Mouse (Mus musculus) hindbrain, embryonic 12.5 days (tissue): Measurements from ENCODE around the gene Det1. TPM values are rescaled to one million over a fixed set of nuclear protein-coding genes. Genes with fewer than 3 reads are reported as not detected.
A peak's percentile ranks its signal among the peaks of the same experiment; 100 is the strongest.

Experiments used
- ATAC-seq: fragments of 200-750 bp; cut with Nextera tagmentation; 2 replicates; pipeline ENCODE4 v1.8.0; 2017; ENCODE audit warnings: moderate TSS enrichment; ENCODE audit not compliant: low FRiP score
- H3K27ac ChIP-seq: fragments of 300-500 bp; sonication (generic); 2 replicates; pipeline ENCODE4 v1.5.1; 2016; ENCODE audit warnings: mild to moderate bottlenecking
- H3K27me3 ChIP-seq: fragments of 300-500 bp; sonication (generic); 2 replicates; pipeline ENCODE4 v1.6.1; 2016; ENCODE audit warnings: mild to moderate bottlenecking
- H3K36me3 ChIP-seq: fragments of 300-500 bp; sonication (generic); 2 replicates; pipeline ENCODE4 v1.6.1; 2016; ENCODE audit warnings: mild to moderate bottlenecking
- H3K4me1 ChIP-seq: fragments of 300-500 bp; sonication (generic); 2 replicates; pipeline ENCODE4 v1.6.1; 2016
- H3K4me2 ChIP-seq: fragments of 300-500 bp; sonication (generic); replicated peaks from 2 replicates; pipeline ENCODE4 v1.6.1; 2016; ENCODE audit warnings: mild to moderate bottlenecking
- H3K4me3 ChIP-seq: fragments of 300-500 bp; sonication (generic); 2 replicates; pipeline ENCODE4 v1.5.1; 2016; ENCODE audit warnings: mild to moderate bottlenecking
- H3K9ac ChIP-seq: fragments of 300-500 bp; sonication (generic); 2 replicates; pipeline ENCODE4 v1.6.1; 2016; ENCODE audit warnings: mild to moderate bottlenecking, moderate library complexity
- H3K9me3 ChIP-seq: fragments of 300-500 bp; sonication (generic); replicated peaks from 2 replicates; pipeline ENCODE4 v1.6.1; 2016; ENCODE audit warnings: mild to moderate bottlenecking
- WGBS: fragments of 180-500 bp; shearing (Covaris S2); methylation state at CpG from one replicate; pipeline ENCODE4 v1.1.7; 2016; 5-methylcytosine and 5-hydroxymethylcytosine counted together
- polyA plus RNA-seq: library from polyadenylated mRNA; unstranded; fragments of >200 nt; fragmentation: Nextera tagmentation; extraction: Ambion mirVana; gene quantifications from 2 replicates; pipeline ENCODE4 v1.2.1, GENCODE M21; 2016

The Det1 gene
- polyA plus RNA-seq, result 19.8 and 21.6 TPM in 2 replicates

GRCm38 (mm10) chr7:78846737-78847434, at the start of gene Det1:
TSS of gene Det1 (minus strand) at chr7:78847263.
- peak within 1 kb of the TSS; percentile 85 for H3K9ac ChIP-seq
- H3K27me3 ChIP-seq, result no peaks in the 10 kb centered on the region
- peak within 1 kb of the TSS; percentile 71 for H3K27ac ChIP-seq
- H3K4me1 ChIP-seq, result peaks cover 11% of the 10 kb centered on the region
- peak; percentile 92 for ATAC-seq
- peak within 1 kb of the TSS; percentile 67 for H3K4me2 ChIP-seq
- H3K4me3 ChIP-seq, result peak within 1 kb of the TSS; percentile 76
- H3K9me3 ChIP-seq, result no peaks in the 10 kb centered on the region
- WGBS, result under 1% methylated on average over 54 of the region's 54 CpGs
- H3K36me3 ChIP-seq, result peaks cover 21% of the 10 kb centered on the region

DNA sequence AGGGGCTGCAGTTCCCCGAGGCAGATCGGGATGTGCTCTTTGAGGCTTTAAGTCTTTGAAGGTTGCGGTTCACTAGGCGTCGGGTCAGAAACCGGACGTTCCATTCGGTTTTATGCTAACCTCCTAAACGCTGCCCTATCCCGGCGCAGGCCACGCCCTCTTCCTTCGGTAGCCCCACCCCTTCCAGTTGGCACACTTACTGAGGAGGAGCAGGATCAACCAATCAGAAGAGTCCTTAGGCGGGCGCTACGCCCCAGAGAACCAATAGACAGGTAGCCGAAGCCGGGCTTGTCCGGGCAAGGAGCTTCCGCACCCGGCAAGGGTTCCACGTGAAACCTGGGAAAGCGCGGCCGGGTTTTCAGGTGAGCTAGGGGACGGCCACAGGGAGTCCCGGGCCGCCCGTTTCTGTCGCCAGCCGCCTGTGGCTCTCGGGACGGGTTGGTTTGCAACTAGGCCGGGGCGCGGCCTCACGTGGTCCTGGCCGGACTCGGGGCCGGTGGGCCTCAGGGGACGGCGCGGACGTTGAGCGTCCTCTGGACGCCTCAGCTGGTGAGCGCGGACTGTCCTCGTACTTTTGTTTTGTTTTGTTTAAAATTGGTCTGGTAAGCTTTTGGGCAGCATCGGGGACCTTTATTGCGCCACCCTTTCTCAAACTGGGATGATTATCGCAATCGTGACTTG, 48.7 kb upstream of the Det1 start, which contains the start of gene Aen:
TSS of gene Aen (plus strand) at position 202 of the 681 bp plus-strand sequence.
- H3K36me3 ChIP-seq, result no peaks in the 10 kb centered on the region
- peak within 1 kb of the TSS; percentile 92 for H3K4me2 ChIP-seq
- WGBS, result under 1% methylated on average over 50 of the region's 53 CpGs
- H3K27me3 ChIP-seq, result peaks cover 3% of the 10 kb centered on the region; the same call in 1 of the 2 replicates
- H3K9me3 ChIP-seq, result no peaks in the 10 kb centered on the region
- H3K27ac ChIP-seq, result no peak within 1 kb of the TSS
- peaks cover 17% of the 10 kb centered on the region for H3K4me1 ChIP-seq
- peak within 1 kb of the TSS; percentile 90 for H3K4me3 ChIP-seq
- peak within 1 kb of the TSS; percentile 72 for H3K9ac ChIP-seq
- peak; percentile 98 for ATAC-seq

- no peak for ATAC-seq
These were observed 48.1 kb upstream of the Det1 start for GRCm38 (mm10) chr7:78895021-78895652.

DNA sequence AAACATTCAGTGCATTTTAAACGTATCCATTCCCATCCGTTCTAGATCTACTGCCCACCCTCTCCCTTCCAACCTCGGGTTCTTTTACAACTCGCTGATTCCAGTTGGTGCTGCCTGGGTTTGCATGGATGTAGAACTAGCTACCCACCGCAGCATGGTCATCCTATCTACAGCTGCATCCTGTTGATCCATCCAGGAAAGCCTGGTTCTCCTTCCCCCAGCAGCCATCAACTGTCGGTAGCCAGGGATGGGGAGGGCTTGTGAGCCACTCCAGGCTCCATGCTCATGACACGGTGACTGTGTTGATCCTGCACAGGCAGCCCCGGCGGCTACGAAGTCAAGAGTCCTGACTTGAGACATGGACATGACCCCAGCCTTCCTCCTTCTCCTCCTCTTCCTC, 46.9 kb upstream of the Det1 start:
- Histone ChIP-seq H3K27me3 (peaks cover 16% of the 10 kb centered on the region), H3K9me3 (no peaks in the 10 kb centered on the region), H3K4me3 (no peak overlapping the region), H3K36me3 (no peaks in the 10 kb centered on the region), H3K4me1 (peaks cover 17% of the 10 kb centered on the region), H3K27ac (no peak overlapping the region), H3K9ac (no peak overlapping the region), H3K4me2 (no peak overlapping the region)
- 87% methylated on average over 10 of the region's 10 CpGs for WGBS
- ATAC-seq, result no peak

More at GRCm38 (mm10) chr7:78895021-78895652, 48.1 kb upstream of the Det1 start:
- peak overlapping the region; percentile 92 for H3K4me2 ChIP-seq
- peak overlapping the region; percentile 51; the same call in 1 of the 2 replicates for H3K9ac ChIP-seq
- H3K36me3 ChIP-seq, result no peaks in the 10 kb centered on the region
- H3K9me3 ChIP-seq, result no peaks in the 10 kb centered on the region
- WGBS, result 56% methylated on average over 13 of the region's 13 CpGs
- H3K27ac ChIP-seq, result no peak overlapping the region
- peak overlapping the region; percentile 90 for H3K4me3 ChIP-seq
- peaks cover 17% of the 10 kb centered on the region for H3K4me1 ChIP-seq
- H3K27me3 ChIP-seq, result peaks cover 4% of the 10 kb centered on the region; the same call in 1 of the 2 replicates

DNA sequence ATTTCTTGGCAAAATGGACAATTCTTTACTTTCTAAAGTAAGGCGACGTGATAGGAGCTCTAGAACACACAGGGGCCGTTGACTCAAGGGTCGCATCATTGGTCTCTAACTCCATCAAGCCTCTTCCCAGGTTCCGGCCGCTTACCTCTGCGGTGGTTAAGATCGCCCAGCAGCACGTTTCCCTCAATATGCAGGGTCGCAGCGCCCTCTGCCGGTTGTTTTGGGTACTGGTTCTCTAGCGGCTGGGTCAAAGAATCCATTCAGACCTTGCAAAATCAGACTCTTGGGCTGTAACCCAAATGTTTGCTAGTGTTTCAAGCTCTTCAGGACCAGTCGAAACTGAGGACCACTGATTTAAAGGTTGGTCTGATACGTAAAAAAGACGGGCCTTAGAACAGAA, 43.6 kb upstream of the Det1 start:
- Histone ChIP-seq H3K4me2 (no peak overlapping the region), H3K9me3 (no peaks in the 10 kb centered on the region), H3K4me1 (peaks cover 30% of the 10 kb centered on the region), H3K4me3 (no peak overlapping the region), H3K27ac (no peak overlapping the region), H3K9ac (no peak overlapping the region), H3K36me3 (no peaks in the 10 kb centered on the region), H3K27me3 (peaks cover 20% of the 10 kb centered on the region)
- WGBS, result 3% methylated on average over 16 of the region's 16 CpGs
- no peak for ATAC-seq

DNA sequence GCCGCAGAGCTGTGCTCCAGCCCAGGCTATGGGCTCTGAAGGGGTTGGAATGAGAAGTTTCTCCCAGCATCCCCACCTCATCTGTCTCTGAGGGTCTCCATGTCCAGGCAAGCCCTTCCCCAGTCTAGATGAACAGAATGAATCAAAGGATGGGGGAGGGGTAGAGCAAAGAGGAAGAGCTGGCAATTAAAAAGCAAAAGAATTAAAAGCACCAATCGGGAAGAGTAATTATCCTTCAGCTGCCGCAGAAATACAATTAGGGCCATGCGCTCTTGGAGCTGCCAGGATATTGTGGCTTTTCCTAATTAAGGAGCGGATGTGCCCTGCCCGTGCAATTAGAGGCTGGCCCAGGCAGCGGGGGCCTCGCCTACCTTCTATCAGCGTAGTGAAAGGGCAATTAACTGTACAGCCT, 40.4 kb upstream of the Det1 start:
- no peaks in the 10 kb centered on the region for H3K36me3 ChIP-seq
- H3K9ac ChIP-seq, result no peak overlapping the region
- H3K9me3 ChIP-seq, result no peaks in the 10 kb centered on the region
- H3K4me3 ChIP-seq, result no peak overlapping the region
- H3K4me1 ChIP-seq, result peaks cover 52% of the 10 kb centered on the region
- H3K27me3 ChIP-seq, result peaks cover 28% of the 10 kb centered on the region
- 35% methylated on average over 9 of the region's 9 CpGs for WGBS
- H3K4me2 ChIP-seq, result peak overlapping the region; percentile 66
- ATAC-seq, result peak; percentile 49
- H3K27ac ChIP-seq, result peak overlapping the region; percentile 80

GRCm38 (mm10) chr7:78886496-78886895, 39.4 kb upstream of the Det1 start:
- peaks cover 57% of the 10 kb centered on the region for H3K4me1 ChIP-seq
- no peaks in the 10 kb centered on the region for H3K36me3 ChIP-seq
- H3K27ac ChIP-seq, result peak overlapping the region; percentile 80
- no peaks in the 10 kb centered on the region for H3K9me3 ChIP-seq
- peak overlapping the region; percentile 66 for H3K4me2 ChIP-seq
- H3K4me3 ChIP-seq, result 0 out of 2 replicates have a peak overlapping the region, but pooled peaks have one; percentile 6
- ATAC-seq, result no peak
- H3K9ac ChIP-seq, result peak overlapping the region; percentile 33; the same call in 1 of the 2 replicates
- WGBS, result 37% methylated on average over 4 of the region's 4 CpGs
- peaks cover 32% of the 10 kb centered on the region for H3K27me3 ChIP-seq

- H3K9ac ChIP-seq, result peak overlapping the region; percentile 33; the same call in 1 of the 2 replicates
- H3K9me3 ChIP-seq, result no peaks in the 10 kb centered on the region
- H3K27me3 ChIP-seq, result peaks cover 37% of the 10 kb centered on the region
- H3K4me1 ChIP-seq, result peaks cover 64% of the 10 kb centered on the region
- no peaks in the 10 kb centered on the region for H3K36me3 ChIP-seq
- H3K4me2 ChIP-seq, result peak overlapping the region; percentile 66
- no peak for ATAC-seq
- H3K4me3 ChIP-seq, result 0 out of 2 replicates have a peak overlapping the region, but pooled peaks have one; percentile 6
- 85% methylated on average over 5 of the region's 5 CpGs for WGBS
- H3K27ac ChIP-seq, result peak overlapping the region; percentile 80
These were observed 38.3 kb upstream of the Det1 start for GRCm38 (mm10) chr7:78885404-78885803.

DNA sequence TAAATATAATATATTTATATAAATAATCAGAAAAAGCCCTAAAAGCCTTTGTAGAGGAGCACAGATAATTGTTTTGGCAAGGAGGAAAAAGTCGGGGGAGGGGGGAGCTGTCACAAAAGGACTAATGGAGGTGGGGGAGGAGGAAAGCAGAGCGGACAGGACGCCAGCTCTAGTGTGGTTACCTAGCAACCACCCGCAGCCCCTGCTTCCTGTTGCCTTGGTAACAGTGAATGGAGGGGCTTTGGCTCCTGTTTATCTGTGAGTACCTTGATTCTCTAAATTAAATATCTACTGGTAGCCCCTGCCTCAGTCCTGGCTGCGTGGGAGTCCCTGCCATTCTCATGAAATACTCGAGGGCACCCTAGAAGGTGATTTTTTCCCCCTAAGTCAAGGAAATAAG, 37.1 kb upstream of the Det1 start:
- peak overlapping the region; percentile 51 for H3K9ac ChIP-seq
- peaks cover 64% of the 10 kb centered on the region for H3K4me1 ChIP-seq
- H3K27ac ChIP-seq, result peak overlapping the region; percentile 83
- WGBS, result 2% methylated on average over 6 of the region's 6 CpGs
- H3K4me3 ChIP-seq, result peak overlapping the region; percentile 58
- no peaks in the 10 kb centered on the region for H3K36me3 ChIP-seq
- ATAC-seq, result peak; percentile 53
- peak overlapping the region; percentile 66 for H3K4me2 ChIP-seq
- H3K9me3 ChIP-seq, result no peaks in the 10 kb centered on the region
- peaks cover 26% of the 10 kb centered on the region for H3K27me3 ChIP-seq

DNA sequence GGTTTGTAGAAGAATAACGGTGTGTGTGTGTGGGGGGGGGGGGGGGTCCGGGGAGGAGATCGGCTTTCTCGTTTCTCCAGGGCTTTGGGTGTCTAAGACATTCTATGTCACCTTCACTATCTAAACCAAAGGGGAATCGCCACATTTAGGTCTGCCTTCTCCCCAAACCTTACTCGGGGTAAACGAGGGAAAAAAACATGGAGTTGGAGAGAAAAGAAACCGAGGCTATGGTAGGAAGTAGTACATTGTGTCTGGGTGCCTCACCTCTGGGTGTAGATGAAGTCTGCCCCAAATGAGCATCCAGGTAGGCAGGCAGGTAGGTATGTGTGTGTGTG, 36.6 kb upstream of the Det1 start:
- no peak for ATAC-seq
- Histone ChIP-seq H3K27me3 (peaks cover 22% of the 10 kb centered on the region), H3K9me3 (no peaks in the 10 kb centered on the region), H3K4me3 (peak overlapping the region; percentile 58), H3K4me2 (peak overlapping the region; percentile 66), H3K27ac (peak overlapping the region; percentile 81), H3K36me3 (no peaks in the 10 kb centered on the region), H3K4me1 (peaks cover 64% of the 10 kb centered on the region), H3K9ac (peak overlapping the region; percentile 73)
- 6% methylated on average over 8 of the region's 8 CpGs for WGBS

GRCm38 (mm10) chr7:78883016-78883725, 36.1 kb upstream of the Det1 start:
- H3K27ac ChIP-seq, result peak overlapping the region; percentile 81
- no peak for ATAC-seq
- peak overlapping the region; percentile 58 for H3K4me3 ChIP-seq
- peak overlapping the region; percentile 66 for H3K4me2 ChIP-seq
- WGBS, result under 1% methylated on average over 33 of the region's 34 CpGs
- peaks cover 20% of the 10 kb centered on the region for H3K27me3 ChIP-seq
- no peaks in the 10 kb centered on the region for H3K9me3 ChIP-seq
- H3K36me3 ChIP-seq, result no peaks in the 10 kb centered on the region
- H3K4me1 ChIP-seq, result peaks cover 61% of the 10 kb centered on the region
- H3K9ac ChIP-seq, result peak overlapping the region; percentile 73
